Mouse (Mus musculus): Measurements from ENCODE around the gene Eci3. TPM values are rescaled to one million over a fixed set of nuclear protein-coding genes. Genes with fewer than 3 reads are reported as not detected.

Gene Eci3
- total RNA-seq, 4 experiments from 2014 or later: 0.83 to 2.4 (median 1.3) TPM

DNA sequence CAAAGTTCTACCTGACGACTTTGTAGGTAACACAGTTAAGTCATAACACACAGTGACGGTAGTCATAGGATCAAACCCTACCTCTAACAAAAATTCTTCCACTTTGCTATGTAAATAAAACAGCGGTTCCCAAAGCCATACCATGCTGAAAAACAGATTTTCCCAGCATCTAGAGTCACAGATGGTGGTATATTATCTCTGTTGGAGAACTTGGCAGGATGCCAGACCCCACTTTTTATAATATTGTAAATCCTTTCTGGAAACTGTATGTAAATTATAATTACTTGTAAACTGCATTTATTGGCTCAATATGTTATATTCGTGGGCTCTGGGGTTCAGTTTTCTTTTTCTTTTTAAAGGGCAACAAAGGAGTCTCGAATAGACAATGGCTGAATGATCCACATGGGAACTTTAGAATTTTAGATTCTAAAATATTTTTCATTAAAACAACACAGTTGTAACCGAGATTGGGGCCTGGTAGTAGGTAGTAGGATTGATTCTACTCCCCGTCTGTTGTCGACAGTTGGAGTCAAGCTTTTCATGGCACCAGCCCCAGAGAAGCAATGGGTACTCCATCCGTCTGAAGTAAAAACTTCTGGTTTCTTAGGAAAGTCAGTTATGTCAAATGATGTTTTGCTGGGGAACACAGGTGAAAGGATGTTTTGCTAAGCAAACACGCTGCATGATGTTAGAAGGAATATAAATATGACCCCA, 28.5 kb downstream of the Eci3 start:
- peak in 1 of 2 experiments; percentile 16 for DNase-seq (ENCODE audit: low spot score in 2 of 2)

DNA sequence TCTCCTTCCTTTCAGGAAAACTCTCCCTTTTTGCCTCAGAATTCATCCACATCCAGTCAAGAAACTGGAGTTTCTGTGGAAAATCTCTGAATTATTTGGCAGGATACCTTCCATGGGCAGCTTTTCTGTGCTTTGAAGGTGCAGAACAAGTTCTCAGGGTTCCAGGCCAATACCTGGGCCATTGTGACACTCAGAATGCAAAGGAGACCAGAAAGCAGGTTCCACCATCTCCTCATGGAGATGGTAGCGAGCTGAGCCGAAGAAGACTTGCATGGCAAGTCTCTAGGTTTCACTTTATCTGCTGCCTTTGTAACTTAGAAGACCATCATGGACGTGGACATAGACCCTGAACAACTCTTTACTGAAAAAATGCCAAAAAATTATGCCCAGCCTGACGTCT, 39.4 kb downstream of the Eci3 start, which contains the start of the genes Fam217a and 4933417A18Rik:
Fam217a (minus strand) TSS at position 101 of the 400 bp plus-strand sequence.
4933417A18Rik (plus strand) TSS at position 200 of the 400 bp plus-strand sequence.
- no peak for DNase-seq (ENCODE audit: low spot score in 2 of 2)

DNA sequence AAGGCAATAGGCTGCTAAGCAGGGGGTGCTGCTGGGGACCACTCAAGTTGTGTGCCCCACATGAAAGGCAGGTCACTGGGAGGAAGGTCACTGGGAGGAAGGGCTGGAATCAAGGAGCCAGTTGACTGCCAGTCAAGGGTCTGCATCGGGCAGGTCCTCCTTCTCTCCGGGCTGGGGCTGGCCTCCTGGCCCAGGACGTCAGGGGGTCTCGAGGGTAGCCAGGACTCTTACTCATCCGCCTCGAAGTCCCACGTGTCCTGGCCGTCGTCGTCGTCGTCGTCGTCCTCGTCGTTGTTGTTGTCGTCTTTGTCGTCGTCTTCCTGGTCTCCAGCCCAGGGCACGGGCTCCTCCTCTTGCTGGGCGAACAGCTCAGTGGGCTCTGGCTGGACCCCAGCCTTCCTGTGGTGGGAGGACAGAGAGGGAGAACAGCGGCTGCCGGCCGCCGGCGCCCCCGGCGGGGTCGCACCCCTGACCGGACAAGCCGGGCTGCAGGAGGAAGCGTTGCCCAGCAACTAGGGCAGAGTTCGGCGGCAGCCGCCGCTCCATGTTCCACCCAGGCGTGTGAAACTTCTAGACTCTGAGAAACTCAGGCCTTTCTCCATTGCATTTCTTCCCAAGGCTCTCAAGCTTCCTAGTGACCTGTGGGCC, 47.0 kb downstream of the Eci3 start:
- DNase-seq (ENCODE audit: low spot score in 2 of 2): no peak

DNA sequence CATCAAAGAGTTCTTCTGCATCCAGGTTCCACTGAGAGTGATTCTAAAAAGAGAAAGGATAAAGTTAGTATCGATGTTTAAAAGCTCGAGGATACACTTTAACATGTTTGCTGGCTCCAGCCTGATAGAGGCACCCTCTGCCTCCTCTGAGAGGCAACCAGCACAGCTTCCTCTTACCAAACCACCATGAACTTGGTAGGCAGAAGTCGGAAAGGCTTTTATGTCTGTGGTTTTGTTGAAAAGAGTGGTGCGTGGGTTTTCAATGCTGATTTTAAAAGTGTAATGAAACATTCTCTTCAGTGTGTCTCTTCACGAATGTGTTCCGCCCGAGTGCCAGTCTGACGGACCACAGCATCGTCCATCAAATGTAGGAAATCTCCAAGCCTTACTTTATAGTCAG, 49.0 kb downstream of the Eci3 start:
- no peak for DNase-seq (ENCODE audit: low spot score in 2 of 2)

Other genes with a start within 250 kb of the Eci3 start
- gene Fam50b, start 229.0 kb downstream of the Eci3 start, total RNA-seq (2022): not detected
- gene Prpf4b, start 88.5 kb downstream of the Eci3 start, total RNA-seq (2022): 100 to 1,000 TPM in 1 of 4 experiments, 10 to 100 TPM in 3; 79.9 to 103 (median 87.0) TPM
- 1 to 10 TPM in 2 of 4 experiments, under 1 TPM in 2; 0.75 to 1.4 (median 1.1) TPM for gene Fam217a, start 39.5 kb downstream of the Eci3 start, total RNA-seq (2022)
- not detected for gene 4933417A18Rik, start 39.4 kb downstream of the Eci3 start, total RNA-seq (2022)
- 10 to 100 TPM; 47.5 to 66.6 (median 50.9) TPM for gene Eci2, start 63.3 kb upstream of the Eci3 start, total RNA-seq (2022)

All from layer of hippocampus, adult 8-10 months (tissue).